Mouse (Mus musculus): ENCODE results near the gene Kxd1.

DNA sequence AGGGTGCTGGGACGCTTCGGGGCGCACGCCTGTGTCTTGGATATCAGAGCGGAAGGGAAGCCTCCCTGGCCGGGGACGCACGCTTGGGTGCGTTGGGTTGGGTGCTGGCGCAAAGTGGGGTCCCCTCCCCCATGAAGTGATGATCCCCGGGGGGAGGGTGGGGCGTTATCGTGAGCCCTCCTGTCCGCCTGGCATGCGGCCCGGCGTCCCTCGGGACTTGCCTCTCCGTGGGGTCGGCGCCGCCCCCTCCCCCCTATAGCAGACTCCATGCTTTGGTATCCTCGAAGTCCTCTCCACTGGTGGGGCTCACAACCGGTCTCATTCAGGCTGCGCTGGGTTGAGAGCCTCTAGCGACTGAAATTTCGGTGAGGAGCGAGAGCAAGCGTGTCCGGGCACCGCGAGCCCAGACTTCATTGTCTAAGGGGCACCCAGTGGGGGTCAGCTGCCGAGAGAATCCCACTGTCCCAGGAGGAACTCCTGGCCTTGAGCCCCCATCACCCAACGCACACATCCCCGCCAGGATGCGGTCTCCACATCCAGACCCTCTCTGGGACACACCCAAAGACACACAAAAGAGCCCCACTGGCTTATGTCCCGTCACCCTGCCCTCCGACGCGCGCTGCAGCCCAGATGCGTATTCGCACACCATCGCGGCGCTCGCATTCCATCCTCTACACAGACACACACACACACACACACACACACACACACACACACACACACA lies 33.9 kb downstream of the Kxd1 start:
- TF ChIP-seq POLR2A (IDR thresholded peaks at IDR 0.05; ENCODE audit: borderline replicate concordance, insufficient read depth, low read length) (no peak), CTCF (IDR thresholded peaks at IDR 0.05; ENCODE audit: borderline replicate concordance, insufficient read depth, low read depth, low read length) (no peak)
